Mouse (Mus musculus) intestine, embryonic 15.5 days (tissue): ENCODE measurements around the gene Cenpb. TPM values are rescaled to one million over a fixed set of nuclear protein-coding genes. Genes with fewer than 3 reads are reported as not detected.

ENCODE experiments used
- ATAC-seq: fragments of 200-750 bp; cut with Nextera tagmentation; 2 replicates; pipeline ENCODE4 v1.8.0; 2017; ENCODE audit warnings: moderate TSS enrichment, moderate library complexity
- H3K27ac ChIP-seq: fragments of 300-500 bp; sonication (generic); 2 replicates; pipeline ENCODE4 v1.5.1; 2015; ENCODE audit warnings: mild to moderate bottlenecking, inconsistent platforms
- H3K27me3 ChIP-seq: fragments of 300-500 bp; sonication (generic); replicated peaks from 2 replicates; pipeline ENCODE4 v1.6.1; 2015; ENCODE audit warnings: inconsistent platforms
- H3K36me3 ChIP-seq: fragments of 300-500 bp; sonication (generic); 2 replicates; pipeline ENCODE4 v1.6.1; 2015; ENCODE audit warnings: inconsistent platforms
- H3K4me1 ChIP-seq: fragments of 300-500 bp; sonication (generic); replicated peaks from 2 replicates; pipeline ENCODE4 v1.6.1; 2015; ENCODE audit warnings: inconsistent platforms
- H3K4me2 ChIP-seq: fragments of 300-500 bp; sonication (generic); replicated peaks from 2 replicates; pipeline ENCODE4 v1.6.1; 2015; ENCODE audit warnings: mild to moderate bottlenecking, inconsistent platforms
- H3K4me3 ChIP-seq: fragments of 300-500 bp; sonication (generic); replicated peaks from 2 replicates; pipeline ENCODE4 v1.5.1; 2015; ENCODE audit warnings: inconsistent platforms
- H3K9ac ChIP-seq: fragments of 300-500 bp; sonication (generic); 2 replicates; pipeline ENCODE4 v1.6.1; 2015; ENCODE audit warnings: inconsistent platforms
- H3K9me3 ChIP-seq: fragments of 300-500 bp; sonication (generic); 2 replicates; pipeline ENCODE4 v1.6.1; 2016; ENCODE audit warnings: inconsistent platforms
- WGBS: fragments of 180-500 bp; shearing (Covaris S2); methylation state at CpG from one replicate; pipeline ENCODE4 v1.1.7; 2015; 5-methylcytosine and 5-hydroxymethylcytosine counted together
- polyA plus RNA-seq: library from polyadenylated mRNA; unstranded; fragments of >200 nt; fragmentation: Nextera tagmentation; extraction: Ambion mirVana; gene quantifications from 2 replicates; pipeline ENCODE4 v1.2.1, GENCODE M21; 2015

Cenpb gene
- polyA plus RNA-seq, 1 experiment from 2014 or later, result 12.5 TPM

GRCm38 (mm10) chr2:131130849-131131248 is 49.0 kb downstream of the Cenpb start:
- ATAC-seq, result no peak

GRCm38 (mm10) chr2:131129836-131130235 is 50.0 kb downstream of the Cenpb start:
- Histone ChIP-seq H3K36me3 (peaks cover 5% of the 10 kb centered on the region; the same call in 1 of the 2 replicates), H3K4me2 (no peak overlapping the region), H3K27me3 (no peaks in the 10 kb centered on the region), H3K9me3 (no peaks in the 10 kb centered on the region), H3K27ac (no peak overlapping the region), H3K4me1 (peaks cover 14% of the 10 kb centered on the region), H3K4me3 (no peak overlapping the region), H3K9ac (no peak overlapping the region)
- WGBS, result 56% methylated on average over 5 of the region's 5 CpGs
- no peak for ATAC-seq

More at GRCm38 (mm10) chr2:131130849-131131248, 49.0 kb downstream of the Cenpb start:
- Histone ChIP-seq H3K4me3 (no peak overlapping the region), H3K9me3 (no peaks in the 10 kb centered on the region), H3K4me1 (peaks cover 14% of the 10 kb centered on the region), H3K4me2 (no peak overlapping the region), H3K27ac (no peak overlapping the region), H3K9ac (no peak overlapping the region), H3K36me3 (peaks cover 5% of the 10 kb centered on the region; the same call in 1 of the 2 replicates), H3K27me3 (no peaks in the 10 kb centered on the region)
- WGBS, result 66% methylated on average over 2 of the region's 2 CpGs

- no peak overlapping the region for H3K9ac ChIP-seq
- 73% methylated on average over 3 of the region's 3 CpGs for WGBS
- H3K36me3 ChIP-seq, result no peaks in the 10 kb centered on the region
- H3K27ac ChIP-seq, result no peak overlapping the region
- peak overlapping the region; percentile 88; the same call in 1 of the 2 replicates for H3K4me2 ChIP-seq
- no peak overlapping the region for H3K4me3 ChIP-seq
- H3K4me1 ChIP-seq, result peaks cover 16% of the 10 kb centered on the region
- no peak for ATAC-seq
- no peaks in the 10 kb centered on the region for H3K9me3 ChIP-seq
- H3K27me3 ChIP-seq, result no peaks in the 10 kb centered on the region
Measured at GRCm38 (mm10) chr2:131128636-131129157, 51.2 kb downstream of the Cenpb start.

GRCm38 (mm10) chr2:131128211-131128610 is 51.7 kb downstream of the Cenpb start:
- H3K4me1 ChIP-seq, result peaks cover 16% of the 10 kb centered on the region
- no peaks in the 10 kb centered on the region for H3K36me3 ChIP-seq
- peak overlapping the region; percentile 88 for H3K4me2 ChIP-seq
- no peak overlapping the region for H3K9ac ChIP-seq
- no peaks in the 10 kb centered on the region for H3K27me3 ChIP-seq
- H3K9me3 ChIP-seq, result no peaks in the 10 kb centered on the region
- no peak for ATAC-seq
- peak overlapping the region; percentile 47 for H3K4me3 ChIP-seq
- 75% methylated on average over 5 of the region's 5 CpGs for WGBS
- H3K27ac ChIP-seq, result no peak overlapping the region

- Histone ChIP-seq H3K4me3 (peak within 1 kb of the TSS; percentile 47), H3K9me3 (no peaks in the 10 kb centered on the region), H3K9ac (peak within 1 kb of the TSS; percentile 59), H3K4me2 (peak within 1 kb of the TSS; percentile 88), H3K27me3 (no peaks in the 10 kb centered on the region), H3K36me3 (no peaks in the 10 kb centered on the region), H3K4me1 (peaks cover 16% of the 10 kb centered on the region), H3K27ac (peak within 1 kb of the TSS; percentile 24; the same call in 1 of the 2 replicates)
- peak; percentile 95 for ATAC-seq
- WGBS, result 1% methylated on average over 28 of the region's 28 CpGs
Measured at GRCm38 (mm10) chr2:131127161-131127730, 52.6 kb downstream of the Cenpb start, which contains the start of gene Hspa12b. Gene Hspa12b (plus strand): TSS chr2:131127280.

GRCm38 (mm10) chr2:131125964-131126815 is 53.7 kb downstream of the Cenpb start:
- no peak for ATAC-seq
- H3K4me3 ChIP-seq, result no peak overlapping the region
- H3K27ac ChIP-seq, result no peak overlapping the region
- peaks cover 16% of the 10 kb centered on the region for H3K4me1 ChIP-seq
- no peaks in the 10 kb centered on the region for H3K9me3 ChIP-seq
- no peaks in the 10 kb centered on the region for H3K27me3 ChIP-seq
- H3K9ac ChIP-seq, result peak overlapping the region; percentile 59; the same call in 1 of the 2 replicates
- H3K4me2 ChIP-seq, result no peak overlapping the region
- no peaks in the 10 kb centered on the region for H3K36me3 ChIP-seq
- WGBS, result 67% methylated on average over 9 of the region's 9 CpGs

Other genes with a start within 250 kb of the Cenpb start
- gene Gfra4, start 137.0 kb downstream of the Cenpb start, polyA plus RNA-seq, result 8.8 and 9.6 TPM in 2 replicates
- 3.3 and 4.0 TPM in 2 replicates for gene Adam33, start 116.3 kb downstream of the Cenpb start, polyA plus RNA-seq
- gene Siglec1, start 93.3 kb downstream of the Cenpb start, polyA plus RNA-seq, result 0.24 and 0.35 TPM in 2 replicates
- gene Hspa12b, start 52.8 kb downstream of the Cenpb start, polyA plus RNA-seq, result 9.1 and 9.7 TPM in 2 replicates
- gene Gm11037, start 46.6 kb downstream of the Cenpb start, polyA plus RNA-seq, result not detected in 2 replicates
- gene 1700037H04Rik, start 20.0 kb downstream of the Cenpb start, polyA plus RNA-seq, result 98.6 and 110 TPM in 2 replicates
- 44.6 and 49.8 TPM in 2 replicates for gene Cdc25b, start 6.9 kb upstream of the Cenpb start, polyA plus RNA-seq
- 3.9 and 4.3 TPM in 2 replicates for gene Spef1, start 7.2 kb upstream of the Cenpb start, polyA plus RNA-seq
- 22.0 and 26.1 TPM in 2 replicates for gene Ap5s1, start 27.0 kb upstream of the Cenpb start, polyA plus RNA-seq
- 22.1 and 25.7 TPM in 2 replicates for gene Mavs, start 54.0 kb upstream of the Cenpb start, polyA plus RNA-seq
- 28.0 and 35.4 TPM in 2 replicates for gene Pank2, start 82.4 kb upstream of the Cenpb start, polyA plus RNA-seq
- 2.1 and 2.2 TPM in 2 replicates for gene Rnf24, start 172.8 kb upstream of the Cenpb start, polyA plus RNA-seq